Mouse (Mus musculus) heart, postnatal 36 days (tissue): ENCODE results near the gene Sh3rf1. TPM values are rescaled to one million over a fixed set of nuclear protein-coding genes. Genes with fewer than 3 reads are reported as not detected.

Source experiments
- DNase-seq, 2 experiments: peaks; one replicate each; pipeline ENCODE4 v3.0.0; 2021 to 2022
- intact Hi-C: fragments of 180-260 bp; cut with DNase I; formaldehyde crosslinking; loops from one replicate; pipeline ENCODE4 v1.15.1; 2025
- total RNA-seq, 2 experiments: library from RNA; stranded (reverse); gene quantifications; 2 replicates each; pipeline ENCODE4 v1.2.3; 2021

Sh3rf1 gene
- total RNA-seq, 2 experiments from 2014 or later: 5.7 to 6.5 TPM

- intact Hi-C loops: loop anchor here (2.0 kb wide), 1 partner anchor 91 kb away; no protein-coding TSS in a partner anchor
- DNase-seq: no peak
Measured at GRCm38 (mm10) chr8:61316012-61316767, 92.5 kb downstream of the Sh3rf1 start.

GRCm38 (mm10) chr8:61316813-61317534 lies 93.3 kb downstream of the Sh3rf1 start:
- peak; percentile 23 to 26 for DNase-seq
- intact Hi-C loops: loop anchor here (2.0 kb wide), 1 partner anchor 92 kb away; no protein-coding TSS in a partner anchor

GRCm38 (mm10) chr8:61317535-61318136 lies 94.0 kb downstream of the Sh3rf1 start:
- DNase-seq: no peak
- intact Hi-C loops: loop anchor here (2.0 kb wide), 1 partner anchor 93 kb away; no protein-coding TSS in a partner anchor

- intact Hi-C loops: no loop called here
- no peak for DNase-seq
Measured at GRCm38 (mm10) chr8:61321216-61321615, 97.5 kb downstream of the Sh3rf1 start.

GRCm38 (mm10) chr8:61321780-61322179 lies 98.1 kb downstream of the Sh3rf1 start:
- intact Hi-C loops: no loop called here

GRCm38 (mm10) chr8:61322462-61322861 lies 98.8 kb downstream of the Sh3rf1 start:
- intact Hi-C loops: no loop called here
- no peak for DNase-seq

More at GRCm38 (mm10) chr8:61321780-61322179, 98.1 kb downstream of the Sh3rf1 start:
- no peak for DNase-seq

- intact Hi-C loops: no loop called here
- no peak for DNase-seq
Measured at GRCm38 (mm10) chr8:61324363-61324914, 100.8 kb downstream of the Sh3rf1 start.

GRCm38 (mm10) chr8:61325014-61325715 lies 101.5 kb downstream of the Sh3rf1 start:
- intact Hi-C loops: no loop called here
- DNase-seq: no peak

GRCm38 (mm10) chr8:61326281-61326680 lies 102.6 kb downstream of the Sh3rf1 start:
- no peak for DNase-seq
- intact Hi-C loops: no loop called here

GRCm38 (mm10) chr8:61327333-61327732 lies 103.7 kb downstream of the Sh3rf1 start:
- intact Hi-C loops: no loop called here
- no peak for DNase-seq

GRCm38 (mm10) chr8:61339629-61340028 lies 116.0 kb downstream of the Sh3rf1 start:
- intact Hi-C loops: no loop called here
- no peak for DNase-seq

- intact Hi-C loops: no loop called here
- no peak for DNase-seq
Measured at GRCm38 (mm10) chr8:61340283-61340984, 116.8 kb downstream of the Sh3rf1 start.

GRCm38 (mm10) chr8:61341587-61342441 lies 118.1 kb downstream of the Sh3rf1 start:
- no peak for DNase-seq
- intact Hi-C loops: no loop called here

- DNase-seq: no peak
- intact Hi-C loops: no loop called here
Measured at GRCm38 (mm10) chr8:61342473-61343026, 118.9 kb downstream of the Sh3rf1 start.

GRCm38 (mm10) chr8:61344435-61344834 lies 120.8 kb downstream of the Sh3rf1 start:
- no peak for DNase-seq
- intact Hi-C loops: no loop called here

GRCm38 (mm10) chr8:61346941-61347340 lies 123.3 kb downstream of the Sh3rf1 start:
- intact Hi-C loops: no loop called here
- DNase-seq: no peak

GRCm38 (mm10) chr8:61347526-61347925 lies 123.9 kb downstream of the Sh3rf1 start:
- no peak for DNase-seq
- intact Hi-C loops: no loop called here

- intact Hi-C loops: no loop called here
- no peak for DNase-seq
Measured at GRCm38 (mm10) chr8:61348029-61348428, 124.4 kb downstream of the Sh3rf1 start.

- intact Hi-C loops: no loop called here
Measured at GRCm38 (mm10) chr8:61348518-61348917, 124.8 kb downstream of the Sh3rf1 start.

More at GRCm38 (mm10) chr8:61348518-61348917, 124.8 kb downstream of the Sh3rf1 start:
- DNase-seq: no peak
